Mouse (Mus musculus): ENCODE data around the gene Vmn1r196.

DNA sequence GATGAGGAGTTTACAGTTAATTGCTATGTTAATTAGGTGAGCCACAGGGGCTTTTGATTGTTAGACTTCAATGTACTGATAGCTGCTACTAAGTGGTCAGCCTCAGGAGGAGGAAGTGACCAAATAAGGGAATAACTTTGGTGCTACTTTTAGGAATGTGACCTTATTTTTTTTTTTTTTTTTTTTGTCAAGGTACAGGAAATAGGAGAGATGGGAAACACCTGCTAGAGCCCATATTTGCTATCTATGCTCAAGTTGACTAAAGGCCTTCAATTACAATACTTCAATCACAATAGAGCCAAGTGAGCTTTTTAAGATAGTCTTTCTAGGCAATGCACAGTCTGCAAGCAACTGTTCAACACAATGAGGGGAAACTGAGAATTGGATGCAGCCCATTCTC lies 30.4 kb downstream of the Vmn1r196 start:
- TF ChIP-seq CTCF (IDR thresholded peaks at IDR 0.05; ENCODE audit: low read depth) (no peak), EP300 (optimal IDR thresholded peaks at IDR 0.05) (no peak)

Data from stomach, postnatal 0 days (tissue).